ENCODE assay signal across 25 mouse cellular contexts in the genomic region with DNA sequence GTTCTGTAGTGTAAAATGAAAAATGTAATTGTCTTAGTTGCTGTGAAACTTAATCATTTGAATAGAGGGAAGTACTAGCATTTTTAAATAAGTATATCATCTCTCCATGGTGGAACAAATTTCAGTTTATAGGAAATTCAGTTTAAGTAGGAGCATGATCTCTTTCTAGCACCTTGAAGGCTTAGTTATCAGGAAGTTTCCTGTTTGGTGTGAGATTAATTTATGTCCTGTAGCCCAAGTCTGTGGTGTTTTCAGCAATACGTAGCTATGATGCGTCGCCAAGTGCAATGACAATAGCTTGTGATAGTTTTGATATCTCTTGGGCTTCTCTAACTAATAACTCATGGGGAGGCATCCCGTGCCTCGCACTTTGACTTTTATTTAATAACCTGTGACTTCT.
"Had no signal": no experiment of that assay in that cellular context is flagged by ENCODE, and none has a peak within 500 bp of the region (broad histone marks: within the 10 kb centered on the region; RNA-seq: fewer than 3 reads in every experiment).

No protein-coding gene starts in this region.

- H3K27me3 ChIP-seq: heart, embryonic 12.5 days; hindbrain, embryonic 13.5 days; hindbrain, embryonic 15.5 days; kidney, embryonic 15.5 days; limb, embryonic 13.5 days; limb, embryonic 15.5 days; liver, embryonic 12.5 days had no signal

- H3K4me3 ChIP-seq: gastrocnemius, adult 2 months; heart, embryonic 10.5 days; heart, embryonic 12.5 days; hindbrain, embryonic 13.5 days; hindbrain, embryonic 15.5 days; kidney, embryonic 15.5 days; limb, embryonic 13.5 days; limb, embryonic 15.5 days; liver, embryonic 12.5 days had no signal

- ATAC-seq: hindbrain, postnatal 0 days; intestine, embryonic 16.5 days; liver, embryonic 12.5 days had no signal

- H3K9ac ChIP-seq: heart, embryonic 12.5 days; hindbrain, embryonic 13.5 days; hindbrain, embryonic 15.5 days; kidney, embryonic 15.5 days; limb, embryonic 13.5 days; limb, embryonic 15.5 days; liver, embryonic 12.5 days had no signal

- H3K27ac ChIP-seq: gastrocnemius, adult 2 months; heart, embryonic 10.5 days; hindbrain, embryonic 13.5 days; hindbrain, embryonic 15.5 days; hindbrain, postnatal 0 days; kidney, embryonic 15.5 days; kidney, postnatal 0 days; limb, embryonic 13.5 days; limb, embryonic 15.5 days; liver, embryonic 12.5 days had no signal

- DNase-seq: gastrocnemius, adult 2 months; gastrocnemius, postnatal 10 days; gastrocnemius, postnatal 25 days; heart, adult 18-20 months; heart, postnatal 14 days; heart, postnatal 36 days; kidney, adult 11 months; kidney, adult 2 months; kidney, adult 9 months; kidney, postnatal 14 days; kidney, postnatal 36 days; layer of hippocampus, adult 9-11 months; layer of hippocampus, postnatal 36 days; left cerebral cortex, postnatal 4 days had no signal

- H3K9me3 ChIP-seq: heart, embryonic 10.5 days; heart, embryonic 12.5 days; hindbrain, embryonic 13.5 days; hindbrain, embryonic 15.5 days; kidney, embryonic 15.5 days; limb, embryonic 13.5 days; limb, embryonic 15.5 days; liver, embryonic 12.5 days had no signal

- H3K4me1 ChIP-seq: heart, embryonic 10.5 days; heart, embryonic 12.5 days; hindbrain, embryonic 13.5 days; hindbrain, embryonic 15.5 days; kidney, embryonic 15.5 days; limb, embryonic 13.5 days; limb, embryonic 15.5 days; liver, embryonic 12.5 days had no signal
